Mouse (Mus musculus): Measurements from ENCODE around the gene Ric8b.

DNA sequence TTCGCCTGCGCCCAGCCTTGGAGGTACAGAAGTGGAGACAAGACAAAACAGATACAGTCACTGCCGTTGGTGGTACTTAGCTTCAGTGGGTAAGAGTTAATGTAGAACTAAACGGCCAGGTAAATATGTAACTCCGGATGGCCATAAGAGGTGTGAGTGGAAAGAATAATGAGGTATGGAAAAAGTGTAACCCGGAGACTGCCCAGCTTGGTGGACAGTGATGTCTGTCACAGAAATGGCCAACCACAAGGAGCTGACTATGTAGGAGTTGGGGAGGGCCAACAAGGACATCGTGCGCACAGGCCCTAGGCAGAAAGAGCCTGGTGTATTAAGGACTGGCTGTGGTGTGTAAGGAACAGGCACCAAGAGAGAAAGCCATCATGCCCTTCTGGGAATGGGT, 30.6 kb upstream of the Ric8b start:
- TF ChIP-seq CTCF (IDR thresholded peaks at IDR 0.05; ENCODE audit: borderline replicate concordance, insufficient read depth, low read length) (no peak), POLR2A (IDR thresholded peaks at IDR 0.05; ENCODE audit: low read depth, low read length) (no peak)
